Mouse (Mus musculus) limb, embryonic 12.5 days (tissue): Measurements from ENCODE around the gene Birc6. TPM values are rescaled to one million over a fixed set of nuclear protein-coding genes. Genes with fewer than 3 reads are reported as not detected.

Experiments used
- ATAC-seq: fragments of 200-750 bp; cut with Nextera tagmentation; 2 replicates; pipeline ENCODE4 v1.8.0; 2017; ENCODE audit warnings: low read depth, moderate TSS enrichment; ENCODE audit not compliant: insufficient number of reproducible peaks, insufficient read depth, low FRiP score, low TSS enrichment
- H3K27ac ChIP-seq: fragments of 300-500 bp; sonication (generic); 2 replicates; pipeline ENCODE4 v1.5.1; 2016; ENCODE audit warnings: mild to moderate bottlenecking, moderate library complexity
- H3K27me3 ChIP-seq: fragments of 300-500 bp; sonication (generic); 2 replicates; pipeline ENCODE4 v1.6.1; 2016; ENCODE audit warnings: mild to moderate bottlenecking, moderate library complexity
- H3K36me3 ChIP-seq: fragments of 300-500 bp; sonication (generic); 2 replicates; pipeline ENCODE4 v1.6.1; 2016; ENCODE audit warnings: mild to moderate bottlenecking, moderate library complexity
- H3K4me1 ChIP-seq: fragments of 300-500 bp; sonication (generic); replicated peaks from 2 replicates; pipeline ENCODE4 v1.6.1; 2016
- H3K4me2 ChIP-seq: fragments of 300-500 bp; sonication (generic); 2 replicates; pipeline ENCODE4 v1.6.1; 2016; ENCODE audit warnings: mild to moderate bottlenecking, moderate library complexity
- H3K4me3 ChIP-seq: fragments of 300-500 bp; sonication (generic); replicated peaks from 2 replicates; pipeline ENCODE4 v1.5.1; 2016; ENCODE audit warnings: mild to moderate bottlenecking
- H3K9ac ChIP-seq: fragments of 300-500 bp; sonication (generic); replicated peaks from 2 replicates; pipeline ENCODE4 v1.6.1; 2016; ENCODE audit warnings: mild to moderate bottlenecking, moderate library complexity
- H3K9me3 ChIP-seq: fragments of 300-500 bp; sonication (generic); 2 replicates; pipeline ENCODE4 v1.6.1; 2016; ENCODE audit warnings: mild to moderate bottlenecking, moderate library complexity
- WGBS: fragments of 180-500 bp; shearing (Covaris S2); methylation state at CpG from one replicate; pipeline ENCODE4 v1.1.7; 2016; 5-methylcytosine and 5-hydroxymethylcytosine counted together
- polyA plus RNA-seq: library from polyadenylated mRNA; unstranded; fragments of >200 nt; fragmentation: Nextera tagmentation; extraction: Ambion mirVana; gene quantifications from 2 replicates; pipeline ENCODE4 v1.2.1, GENCODE M21; 2016

Gene Birc6
- polyA plus RNA-seq, 1 experiment from 2014 or later = 107 TPM

- ATAC-seq = no peak
- Histone ChIP-seq H3K9me3 (no peaks in the 10 kb centered on the region), H3K9ac (no peak overlapping the region), H3K27me3 (no peaks in the 10 kb centered on the region), H3K4me1 (peaks cover 5% of the 10 kb centered on the region; the same call in 1 of the 2 replicates), H3K4me2 (no peak overlapping the region), H3K36me3 (no peaks in the 10 kb centered on the region), H3K4me3 (no peak overlapping the region), H3K27ac (no peak overlapping the region)
- 83% methylated on average over 8 of the region's 8 CpGs for WGBS
These were observed 5.0 kb upstream of the Birc6 start for GRCm38 (mm10) chr17:74522797-74523723.

- H3K27me3 ChIP-seq = no peaks in the 10 kb centered on the region
These were observed 2.0 kb upstream of the Birc6 start for GRCm38 (mm10) chr17:74526117-74526516.

GRCm38 (mm10) chr17:74526806-74527653 is 1.1 kb upstream of the Birc6 start:
- 83% methylated on average over 9 of the region's 9 CpGs for WGBS
- H3K4me3 ChIP-seq = peak overlapping the region; percentile 98
- H3K9me3 ChIP-seq = no peaks in the 10 kb centered on the region
- no peak for ATAC-seq
- H3K9ac ChIP-seq = peak overlapping the region; percentile 71; the same call in 1 of the 2 replicates
- H3K27me3 ChIP-seq = no peaks in the 10 kb centered on the region
- peak overlapping the region; percentile 60 for H3K4me2 ChIP-seq
- peaks cover 14% of the 10 kb centered on the region for H3K4me1 ChIP-seq
- no peaks in the 10 kb centered on the region for H3K36me3 ChIP-seq
- H3K27ac ChIP-seq = peak overlapping the region; percentile 99

More at GRCm38 (mm10) chr17:74526117-74526516, 2.0 kb upstream of the Birc6 start:
- H3K27ac ChIP-seq = no peak overlapping the region
- no peaks in the 10 kb centered on the region for H3K36me3 ChIP-seq
- H3K9ac ChIP-seq = no peak overlapping the region
- H3K4me2 ChIP-seq = no peak overlapping the region
- peaks cover 14% of the 10 kb centered on the region for H3K4me1 ChIP-seq
- WGBS = 77% methylated on average over 2 of the region's 2 CpGs
- H3K4me3 ChIP-seq = no peak overlapping the region
- no peaks in the 10 kb centered on the region for H3K9me3 ChIP-seq
- no peak for ATAC-seq

GRCm38 (mm10) chr17:74528648-74529532 is 795 bp downstream of the Birc6 start:
- H3K9me3 ChIP-seq = no peaks in the 10 kb centered on the region
- H3K9ac ChIP-seq = peak overlapping the region; percentile 96
- H3K36me3 ChIP-seq = no peaks in the 10 kb centered on the region
- H3K4me1 ChIP-seq = peaks cover 14% of the 10 kb centered on the region
- under 1% methylated on average over 72 of the region's 72 CpGs for WGBS
- peak overlapping the region; percentile 70 for H3K4me2 ChIP-seq
- H3K27ac ChIP-seq = peak overlapping the region; percentile 99
- H3K27me3 ChIP-seq = no peaks in the 10 kb centered on the region
- peak; percentile 54 for ATAC-seq
- H3K4me3 ChIP-seq = peak overlapping the region; percentile 98

- Histone ChIP-seq H3K36me3 (no peaks in the 10 kb centered on the region), H3K27me3 (no peaks in the 10 kb centered on the region), H3K4me1 (peaks cover 14% of the 10 kb centered on the region), H3K27ac (peak overlapping the region; percentile 99; the same call in 1 of the 2 replicates), H3K9me3 (no peaks in the 10 kb centered on the region), H3K9ac (peak overlapping the region; percentile 96), H3K4me3 (peak overlapping the region; percentile 98), H3K4me2 (peak overlapping the region; percentile 70)
- 15% methylated on average over 3 of the region's 3 CpGs for WGBS
- ATAC-seq = no peak
These were observed 1.4 kb downstream of the Birc6 start for GRCm38 (mm10) chr17:74529533-74529824.

GRCm38 (mm10) chr17:74534971-74535370 is 6.9 kb downstream of the Birc6 start:
- Histone ChIP-seq H3K27me3 (no peaks in the 10 kb centered on the region), H3K36me3 (no peaks in the 10 kb centered on the region; the same call in 1 of the 2 replicates), H3K27ac (no peak overlapping the region), H3K4me3 (no peak overlapping the region), H3K4me1 (peaks cover 8% of the 10 kb centered on the region), H3K9me3 (no peaks in the 10 kb centered on the region), H3K4me2 (no peak overlapping the region), H3K9ac (no peak overlapping the region)
- no peak for ATAC-seq
- 94% methylated on average over 4 of the region's 4 CpGs for WGBS

GRCm38 (mm10) chr17:74537526-74537925 is 9.4 kb downstream of the Birc6 start:
- no peak overlapping the region for H3K27ac ChIP-seq
- 87% methylated on average over 1 of the region's 1 CpGs for WGBS
- H3K9me3 ChIP-seq = no peaks in the 10 kb centered on the region
- ATAC-seq = no peak
- H3K4me3 ChIP-seq = no peak overlapping the region
- no peaks in the 10 kb centered on the region; the same call in 1 of the 2 replicates for H3K36me3 ChIP-seq
- no peaks in the 10 kb centered on the region for H3K27me3 ChIP-seq
- no peak overlapping the region for H3K4me2 ChIP-seq
- H3K9ac ChIP-seq = no peak overlapping the region
- H3K4me1 ChIP-seq = no peaks in the 10 kb centered on the region

GRCm38 (mm10) chr17:74543615-74544014 is 15.5 kb downstream of the Birc6 start:
- no peak overlapping the region for H3K4me3 ChIP-seq
- no peaks in the 10 kb centered on the region for H3K27me3 ChIP-seq
- no peaks in the 10 kb centered on the region for H3K9me3 ChIP-seq
- H3K36me3 ChIP-seq = peaks cover 49% of the 10 kb centered on the region
- no peak for ATAC-seq
- WGBS = 95% methylated on average over 2 of the region's 2 CpGs
- no peak overlapping the region for H3K4me2 ChIP-seq
- H3K27ac ChIP-seq = no peak overlapping the region
- no peak overlapping the region for H3K9ac ChIP-seq
- H3K4me1 ChIP-seq = no peaks in the 10 kb centered on the region

GRCm38 (mm10) chr17:74554118-74554517 is 26.0 kb downstream of the Birc6 start:
- no peak for ATAC-seq
- H3K4me3 ChIP-seq = no peak overlapping the region
- no peak overlapping the region for H3K27ac ChIP-seq
- H3K9me3 ChIP-seq = no peaks in the 10 kb centered on the region
- peaks cover 67% of the 10 kb centered on the region for H3K36me3 ChIP-seq
- WGBS = 85% methylated on average over 5 of the region's 5 CpGs
- H3K4me2 ChIP-seq = no peak overlapping the region
- H3K9ac ChIP-seq = no peak overlapping the region
- H3K27me3 ChIP-seq = no peaks in the 10 kb centered on the region
- H3K4me1 ChIP-seq = no peaks in the 10 kb centered on the region

- H3K36me3 ChIP-seq = peaks cover 65% of the 10 kb centered on the region
- no peak overlapping the region for H3K9ac ChIP-seq
- no peak overlapping the region for H3K4me2 ChIP-seq
- no peak overlapping the region for H3K27ac ChIP-seq
- WGBS = 88% methylated on average over 11 of the region's 11 CpGs
- no peak for ATAC-seq
- H3K9me3 ChIP-seq = no peaks in the 10 kb centered on the region
- no peaks in the 10 kb centered on the region for H3K4me1 ChIP-seq
- H3K4me3 ChIP-seq = no peak overlapping the region
- no peaks in the 10 kb centered on the region for H3K27me3 ChIP-seq
These were observed 31.8 kb downstream of the Birc6 start for GRCm38 (mm10) chr17:74559891-74560290.
